Mouse (Mus musculus) olfactory bulb, adult 2 months (tissue): ENCODE measurements around the gene Slc34a3. TPM values are rescaled to one million over a fixed set of nuclear protein-coding genes. Genes with fewer than 3 reads are reported as not detected.

Experiments
- H3K27ac ChIP-seq: fragments of 200-500 bp; 2 replicates; pipeline ENCODE4 v1.5.1; 2012; ENCODE audit warnings: low read depth, low read length; ENCODE audit not compliant: insufficient read depth
- H3K4me1 ChIP-seq: fragments of 200-500 bp; 2 replicates; pipeline ENCODE4 v1.6.1; 2012; ENCODE audit warnings: low read length; ENCODE audit not compliant: control insufficient read depth, insufficient read depth
- H3K4me3 ChIP-seq: fragments of 200-500 bp; 2 replicates; pipeline ENCODE4 v1.5.1; 2012; ENCODE audit warnings: mild to moderate bottlenecking, low read depth, low read length, moderate library complexity; ENCODE audit not compliant: insufficient read depth
- CTCF ChIP-seq: fragments of 200-500 bp; IDR thresholded peaks from 2 replicates; pipeline ENCODE4 v1.5.1; 2012; ENCODE audit warnings: low read depth, mild to moderate bottlenecking, low read length, moderate library complexity; ENCODE audit not compliant: insufficient read depth
- POLR2A ChIP-seq: fragments of 200-500 bp; IDR thresholded peaks from 2 replicates; pipeline ENCODE4 v1.6.1; 2012; ENCODE audit warnings: mild to moderate bottlenecking, low read depth, low read length, moderate library complexity; ENCODE audit not compliant: insufficient read depth
- WGBS: fragments of 180-500 bp; shearing (Covaris S2); methylation state at CpG from one replicate; pipeline ENCODE4 v1.1.7; 2018; 5-methylcytosine and 5-hydroxymethylcytosine counted together
- polyA plus RNA-seq: library from polyadenylated mRNA; stranded (reverse); fragments of >200 nt; gene quantifications from 2 replicates; pipeline ENCODE4 v1.2.4, GENCODE M21; 2012; ENCODE audit warnings: low replicate concordance; ENCODE audit not compliant: missing spikeins, insufficient read depth, insufficient read length

Gene Slc34a3
- polyA plus RNA-seq, 1 experiment, result not detected

DNA sequence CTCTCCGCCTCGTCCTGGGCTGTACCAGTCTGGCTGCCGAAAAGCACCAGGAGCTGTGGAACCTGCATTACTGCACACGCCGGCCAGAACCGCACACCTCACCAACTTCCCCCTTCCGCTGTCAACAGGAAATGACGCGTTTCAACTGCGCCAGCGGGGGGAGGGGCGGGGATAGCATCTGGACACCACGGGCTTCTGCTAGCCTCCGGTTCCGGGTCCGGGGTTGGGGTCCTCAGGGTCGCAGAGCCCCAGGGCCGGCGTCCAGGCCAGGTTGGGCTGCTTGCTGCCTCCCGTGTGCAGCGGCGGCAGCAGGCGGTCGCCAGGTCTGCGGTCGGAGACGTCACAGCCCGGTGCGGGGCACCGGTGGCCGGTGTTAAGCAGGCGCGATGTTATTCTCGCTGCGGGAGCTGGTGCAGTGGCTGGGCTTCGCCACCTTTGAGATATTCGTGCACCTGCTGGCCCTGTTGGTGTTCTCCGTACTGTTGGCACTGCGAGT, 21.2 kb upstream of the Slc34a3 start, which contains the start of gene Tmem203:
TSS of gene Tmem203 (plus strand) at position 156 of the 496 bp plus-strand sequence.
- H3K4me1 ChIP-seq, result peaks cover 3% of the 10 kb centered on the region; the same call in 1 of the 2 replicates
- under 1% methylated on average over 39 of the region's 39 CpGs for WGBS
- H3K27ac ChIP-seq, result peak within 1 kb of the TSS; percentile 17; the same call in 1 of the 2 replicates
- H3K4me3 ChIP-seq, result peak within 1 kb of the TSS; percentile 75
- TF ChIP-seq POLR2A (peak; percentile 64), CTCF (no peak)

DNA sequence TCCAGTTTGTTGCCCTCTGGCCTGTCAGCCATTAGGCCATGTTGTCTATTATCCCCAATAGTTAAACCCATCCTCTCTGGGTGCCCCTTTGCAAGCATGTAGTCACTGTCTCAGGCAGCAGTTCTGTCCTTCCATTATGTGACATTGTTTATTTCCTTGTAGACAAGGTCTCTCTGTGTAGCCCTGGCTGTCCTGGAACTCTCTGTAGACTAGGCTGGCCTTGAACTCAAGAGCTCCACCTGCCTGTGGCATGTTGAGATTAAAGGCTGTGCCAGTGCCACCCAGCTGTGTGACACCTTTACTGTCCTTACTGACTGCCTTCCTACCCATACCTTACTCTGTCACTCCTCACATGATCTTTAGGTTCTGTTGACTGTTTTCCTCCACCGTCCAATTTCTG, 18.2 kb upstream of the Slc34a3 start:
- TF ChIP-seq POLR2A, result no peak
- TF ChIP-seq CTCF, result no peak
- 77% methylated on average over 1 of the region's 1 CpGs for WGBS
- H3K4me3 ChIP-seq, result no peak overlapping the region
- H3K27ac ChIP-seq, result no peak overlapping the region
- H3K4me1 ChIP-seq, result peaks cover 3% of the 10 kb centered on the region; the same call in 1 of the 2 replicates

DNA sequence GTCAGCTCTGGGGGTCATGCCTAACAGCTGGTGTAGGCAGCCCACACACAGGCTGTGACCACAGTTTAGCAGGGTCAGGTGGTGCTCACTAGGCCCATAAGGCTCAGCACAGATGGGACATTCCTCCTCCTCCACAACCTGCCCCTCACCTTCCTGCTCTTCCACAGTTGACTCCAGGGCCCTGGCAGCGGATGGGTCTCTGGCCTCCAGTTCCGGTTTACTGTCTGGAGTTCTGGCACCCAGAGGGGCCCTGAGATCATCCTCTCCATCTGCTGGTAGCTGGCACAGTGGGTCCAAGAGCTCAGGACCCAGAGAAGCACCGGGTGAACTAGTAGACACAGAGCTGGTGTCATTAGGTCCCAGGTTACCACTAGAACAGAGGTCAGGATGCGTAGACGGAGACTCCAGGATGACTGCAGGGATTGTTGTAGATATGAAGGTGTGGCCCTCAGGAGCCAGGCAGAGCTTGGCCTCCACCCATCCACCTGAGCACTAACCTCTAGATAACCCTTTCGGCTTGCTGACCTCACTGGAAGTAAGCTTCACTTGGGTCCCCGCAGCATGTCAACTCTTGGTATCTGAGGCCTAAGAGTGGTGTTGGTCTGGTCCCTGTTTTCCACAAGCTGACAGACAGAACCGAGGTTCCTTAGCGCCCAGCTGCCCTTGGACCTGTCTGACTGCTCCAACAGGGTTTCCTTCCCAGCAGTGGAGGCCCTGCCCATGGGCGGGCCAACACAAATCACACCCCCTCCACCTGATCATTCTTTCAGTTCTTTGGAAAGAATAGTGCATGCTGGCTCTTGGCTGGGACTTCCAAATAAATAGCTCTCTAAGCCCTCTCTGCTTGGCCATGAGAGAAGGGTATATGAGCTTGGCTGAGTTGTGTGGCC, 12.3 kb upstream of the Slc34a3 start, which contains the start of gene AL732309.1:
TSS of gene AL732309.1 (minus strand) at position 681 of the 890 bp plus-strand sequence.
- 88% methylated on average over 10 of the region's 10 CpGs for WGBS
- no peak for TF ChIP-seq POLR2A
- no peak for TF ChIP-seq CTCF
- peaks cover 16% of the 10 kb centered on the region for H3K4me1 ChIP-seq

DNA sequence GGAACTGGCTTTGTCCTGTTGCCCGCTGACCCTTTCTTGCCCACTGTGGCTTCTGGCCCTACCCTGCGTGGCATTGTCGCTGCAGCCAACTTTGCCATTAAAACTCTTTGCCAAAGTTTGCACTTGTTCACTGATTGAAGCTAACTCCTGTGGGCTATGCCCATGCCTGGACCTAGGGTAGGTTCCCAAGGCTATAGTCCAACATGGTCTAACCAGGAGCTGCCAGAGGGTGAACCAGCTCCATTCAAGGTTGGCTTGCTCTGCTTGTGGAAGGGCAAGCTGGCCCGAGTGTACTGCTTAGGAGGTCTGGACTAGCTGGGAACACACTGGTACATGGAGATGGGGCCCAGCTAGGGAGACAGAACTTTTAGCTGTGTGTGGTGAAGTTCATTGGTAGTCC, 10.0 kb upstream of the Slc34a3 start:
- no peak for TF ChIP-seq POLR2A
- no peak for TF ChIP-seq CTCF
- Histone ChIP-seq H3K4me3 (no peak overlapping the region), H3K4me1 (peaks cover 26% of the 10 kb centered on the region), H3K27ac (no peak overlapping the region)
- 85% methylated on average over 4 of the region's 4 CpGs for WGBS

More for the DNA sequence above, 12.3 kb upstream of the Slc34a3 start, which contains the start of gene AL732309.1:
- Histone ChIP-seq H3K27ac (no peak within 1 kb of the TSS), H3K4me3 (no peak within 1 kb of the TSS)

DNA sequence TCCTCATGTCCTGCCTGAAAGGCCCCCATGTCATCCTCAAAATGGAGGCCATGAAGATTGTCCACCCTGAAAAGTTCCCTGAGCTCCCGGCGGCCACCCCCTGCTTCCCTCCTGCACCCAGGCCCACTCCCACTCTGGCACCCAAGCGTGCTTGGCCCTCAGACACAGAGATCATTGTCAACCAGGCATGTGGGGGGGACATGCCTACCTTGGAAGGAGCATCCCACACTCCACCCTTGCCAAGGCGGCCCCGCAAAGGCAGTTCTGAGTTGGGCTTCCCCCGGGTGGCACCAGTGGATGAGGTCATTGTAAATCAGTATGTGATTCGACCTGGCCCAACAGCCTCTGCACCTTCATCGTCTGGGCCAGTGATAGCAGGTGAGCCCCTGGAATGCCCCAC, 9.2 kb upstream of the Slc34a3 start:
- H3K4me1 ChIP-seq, result peaks cover 26% of the 10 kb centered on the region
- TF ChIP-seq POLR2A (no peak), CTCF (no peak)
- H3K27ac ChIP-seq, result no peak overlapping the region
- 73% methylated on average over 8 of the region's 8 CpGs for WGBS
- no peak overlapping the region; the same call in 1 of the 2 replicates for H3K4me3 ChIP-seq

DNA sequence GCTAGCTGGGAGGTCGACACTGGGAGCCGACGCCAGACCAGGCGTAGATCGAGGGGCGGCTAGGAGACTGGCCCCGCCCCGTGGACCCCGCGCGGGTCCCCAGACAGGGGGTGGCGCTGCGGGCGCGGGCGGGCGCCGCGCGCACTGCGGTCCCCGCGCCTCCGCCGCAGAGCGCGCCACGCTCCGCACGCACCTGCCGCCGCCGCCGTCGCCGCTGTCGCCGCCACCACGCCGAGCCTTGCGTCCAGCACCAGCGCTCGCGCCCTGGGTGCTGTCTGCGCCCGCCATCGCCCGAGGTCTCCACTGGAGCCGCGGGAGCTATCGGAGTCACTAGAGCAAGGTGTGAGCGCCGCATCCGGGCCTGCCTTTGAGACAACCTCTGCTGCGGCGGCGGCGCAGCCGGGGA, 7.9 kb upstream of the Slc34a3 start, which contains the start of the genes Rnf208 and Cysrt1:
TSS of gene Rnf208 (plus strand) at position 155 of the 406 bp plus-strand sequence.
TSS of gene Cysrt1 (minus strand) at position 352 of the 406 bp plus-strand sequence.
- TF ChIP-seq POLR2A (peak; percentile 39), CTCF (no peak)

DNA sequence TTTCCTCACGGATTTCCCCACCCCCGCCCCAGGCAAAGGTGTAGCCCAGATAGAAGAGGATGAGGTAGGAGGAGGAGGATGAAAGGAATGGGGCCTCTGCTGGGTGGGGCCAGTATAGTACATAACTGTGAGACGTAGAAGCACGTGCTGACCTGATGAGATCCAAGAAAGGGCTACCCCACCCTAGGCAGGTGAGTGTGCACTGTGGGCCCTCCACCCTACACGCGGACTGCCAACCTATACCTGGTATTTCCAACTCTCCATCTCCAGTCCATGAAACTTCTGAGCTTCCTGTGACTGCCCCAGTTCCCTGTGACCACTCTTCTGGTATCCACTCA, 7.2 kb upstream of the Slc34a3 start:
- Histone ChIP-seq H3K4me1 (peaks cover 26% of the 10 kb centered on the region), H3K27ac (no peak overlapping the region), H3K4me3 (peak overlapping the region; percentile 89)
- 19% methylated on average over 6 of the region's 6 CpGs for WGBS
- TF ChIP-seq CTCF (no peak), POLR2A (no peak)

More for the DNA sequence above, 7.9 kb upstream of the Slc34a3 start, which contains the start of the genes Rnf208 and Cysrt1:
- 0% methylated on average over 52 of the region's 59 CpGs for WGBS
- Histone ChIP-seq H3K27ac (peak within 1 kb of the TSS; percentile 56; the same call in 1 of the 2 replicates), H3K4me3 (peak within 1 kb of the TSS; percentile 89), H3K4me1 (peaks cover 26% of the 10 kb centered on the region)

DNA sequence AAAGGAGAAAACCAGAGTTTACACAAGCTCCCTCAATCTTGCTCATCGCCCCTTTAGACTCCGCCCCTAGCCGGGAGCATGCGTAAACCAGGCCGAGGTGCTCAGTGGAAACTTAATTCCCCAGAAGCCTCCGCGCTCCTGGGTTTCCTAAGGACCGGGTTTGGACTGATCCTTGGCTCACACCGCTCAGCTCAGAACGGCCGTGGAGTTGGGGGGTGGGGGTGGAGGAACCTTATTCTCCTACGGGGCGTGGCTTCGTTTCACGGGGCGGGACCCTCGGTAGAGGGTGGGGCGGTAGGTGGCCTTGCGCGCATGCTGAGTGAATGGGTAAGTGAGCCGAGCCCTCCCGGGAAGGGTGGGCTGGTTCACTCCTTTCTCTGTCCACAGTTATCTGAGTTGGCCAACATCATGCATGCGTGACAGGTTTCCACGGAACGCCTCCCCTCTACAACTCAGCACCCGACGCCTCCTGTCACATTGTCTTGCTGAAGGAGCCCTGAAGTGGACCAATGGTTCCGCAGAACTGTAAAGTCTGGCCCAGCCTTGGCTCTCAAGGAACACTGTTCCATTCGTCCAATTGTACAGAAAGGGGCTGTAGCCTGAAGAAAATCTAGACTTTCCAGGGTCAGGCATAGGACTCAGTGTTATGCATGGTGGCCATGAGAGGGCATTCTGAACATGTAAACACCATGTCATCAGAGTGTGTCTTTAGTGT, 6.7 kb upstream of the Slc34a3 start:
- Histone ChIP-seq H3K4me3 (peak overlapping the region; percentile 89), H3K4me1 (peaks cover 26% of the 10 kb centered on the region), H3K27ac (no peak overlapping the region)
- TF ChIP-seq POLR2A, result 0 out of 2 replicates have a peak, but pooled peaks have one; percentile 17
- TF ChIP-seq CTCF, result no peak
- WGBS, result under 1% methylated on average over 29 of the region's 29 CpGs
